Mouse (Mus musculus) brain, embryonic 14.5 days (tissue): ENCODE results near the gene Ccng1. TPM values are rescaled to one million over a fixed set of nuclear protein-coding genes. Genes with fewer than 3 reads are reported as not detected.

Source experiments
- DNase-seq: peaks from one replicate; pipeline ENCODE4 v3.0.0-alpha.2; 2011; ENCODE audit warnings: low read depth
- CTCF ChIP-seq: fragments of 200-500 bp; IDR thresholded peaks from 2 replicates; pipeline ENCODE4 v1.5.1; 2012; ENCODE audit warnings: inconsistent platforms, mild to moderate bottlenecking, moderate library complexity, borderline replicate concordance; ENCODE audit not compliant: insufficient read depth, insufficient read length; ENCODE audit errors: extremely low read depth
- POLR2A ChIP-seq: fragments of 200-500 bp; IDR thresholded peaks from 2 replicates; pipeline ENCODE4 v1.6.1; 2012; ENCODE audit warnings: mild to moderate bottlenecking, inconsistent platforms, borderline replicate concordance; ENCODE audit not compliant: poor library complexity, insufficient read depth, insufficient read length, severe bottlenecking; ENCODE audit errors: extremely low read depth
- polyA plus RNA-seq: library from polyadenylated mRNA; depleted of rRNA; stranded (reverse); fragments of >200 nt; gene quantifications from 2 replicates; pipeline ENCODE4 v1.2.3, GENCODE M21; 2012

Ccng1 gene
- polyA plus RNA-seq, 1 experiment: 19.2 TPM

DNA sequence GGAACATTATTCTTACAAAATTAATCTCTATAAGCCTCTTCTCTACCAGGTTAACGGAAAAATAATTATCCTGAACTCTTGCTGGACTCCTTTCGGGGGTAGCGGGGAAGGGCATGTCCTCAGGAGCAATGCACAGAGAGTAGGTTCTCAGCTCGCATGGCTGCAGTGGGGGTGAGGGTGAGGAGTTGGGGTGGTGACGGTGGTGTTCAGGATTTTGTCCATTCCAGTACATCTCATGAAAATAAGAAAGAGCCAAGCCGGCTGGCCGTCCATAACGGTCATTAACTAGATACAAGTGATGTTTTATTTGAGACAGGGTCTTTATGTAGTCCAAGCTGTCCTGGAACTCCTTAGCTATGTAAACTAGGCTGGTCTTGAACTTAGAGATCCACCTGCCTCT lies 857 bp upstream of the Ccng1 start:
- TF ChIP-seq POLR2A: no peak
- no peak for TF ChIP-seq CTCF
- no peak for DNase-seq

GRCm38 (mm10) chr11:40754664-40755107 lies 425 bp downstream of the Ccng1 start:
- TF ChIP-seq POLR2A (no peak), CTCF (no peak)
- no peak for DNase-seq

GRCm38 (mm10) chr11:40753836-40754235 lies 1.3 kb downstream of the Ccng1 start:
- no peak for DNase-seq
- TF ChIP-seq POLR2A (no peak), CTCF (no peak)

GRCm38 (mm10) chr11:40747716-40748115 lies 7.4 kb downstream of the Ccng1 start:
- TF ChIP-seq POLR2A (no peak), CTCF (no peak)
- DNase-seq: no peak

GRCm38 (mm10) chr11:40746361-40746760 lies 8.8 kb downstream of the Ccng1 start:
- no peak for DNase-seq
- TF ChIP-seq CTCF: no peak
- TF ChIP-seq POLR2A: no peak

GRCm38 (mm10) chr11:40744348-40744747 lies 10.8 kb downstream of the Ccng1 start:
- no peak for DNase-seq
- TF ChIP-seq CTCF: no peak
- TF ChIP-seq POLR2A: no peak

- no peak for DNase-seq
- TF ChIP-seq CTCF: no peak
- no peak for TF ChIP-seq POLR2A
These were observed 13.4 kb downstream of the Ccng1 start for GRCm38 (mm10) chr11:40741605-40742262.

DNA sequence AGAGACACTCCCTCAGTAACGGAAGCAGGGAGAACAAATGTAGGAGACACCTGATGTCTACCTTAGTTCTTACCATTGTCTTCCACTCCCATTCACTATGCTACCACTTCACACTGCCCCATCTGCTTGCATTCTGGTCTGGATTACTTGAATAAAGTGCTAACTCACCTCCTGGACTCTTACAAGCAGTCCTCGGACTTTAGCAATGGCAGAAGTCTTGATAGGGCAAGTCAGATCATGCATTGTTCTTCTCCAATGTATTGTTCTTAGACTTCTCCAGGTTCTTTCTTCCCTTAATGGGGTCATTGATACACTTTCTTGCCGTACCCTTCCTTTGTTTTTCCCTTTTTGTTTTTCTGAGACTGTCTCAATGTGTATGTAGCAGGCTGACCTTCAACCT lies 17.7 kb downstream of the Ccng1 start:
- no peak for DNase-seq
- no peak for TF ChIP-seq POLR2A
- no peak for TF ChIP-seq CTCF

- DNase-seq: peak; percentile 30
- TF ChIP-seq CTCF (no peak), POLR2A (no peak)
These were observed 20.8 kb downstream of the Ccng1 start for GRCm38 (mm10) chr11:40734251-40734752.

GRCm38 (mm10) chr11:40733339-40734174 lies 21.6 kb downstream of the Ccng1 start, which contains the start of the genes Hmmr and Nudcd2:
Gene Hmmr, minus strand, starts transcription at chr11:40733422.
Gene Nudcd2, plus strand, starts transcription at chr11:40733667.
- no peak for TF ChIP-seq CTCF
- TF ChIP-seq POLR2A: peak; percentile 16; the same call in 1 of the 2 replicates
- peak; percentile 99 for DNase-seq

DNA sequence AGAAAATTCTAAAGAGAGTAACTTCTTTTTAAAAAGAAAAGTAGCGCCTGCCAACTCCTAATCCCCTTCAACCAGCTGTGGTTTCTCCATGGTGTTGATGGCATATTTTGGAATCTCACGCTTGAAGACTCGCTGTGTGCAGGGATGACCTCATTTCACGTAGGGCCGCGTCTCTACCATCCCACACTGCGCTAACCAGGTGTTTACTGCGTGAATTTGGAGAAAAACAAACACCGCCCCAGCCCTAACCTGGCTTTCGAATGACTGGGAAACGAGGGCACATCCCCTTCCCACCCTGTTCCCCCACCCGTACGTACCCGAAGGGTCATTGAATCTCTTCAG lies 22.1 kb downstream of the Ccng1 start:
- no peak for TF ChIP-seq POLR2A
- TF ChIP-seq CTCF: no peak

More for the DNA sequence above, 22.1 kb downstream of the Ccng1 start:
- DNase-seq: no peak
